ENCODE assay signal across 22 mouse cellular contexts in genomic region chr2:69574261-69574660, GRCm38 (mm10). TPM values are rescaled to one million over a fixed set of nuclear protein-coding genes. Genes with fewer than 3 reads are reported as not detected.
DNase-seq lines count a peak whose midpoint lies in the region; ATAC-seq lines count a peak whose summit lies in the region.
"Had no signal": no experiment of that assay in that cellular context is flagged by ENCODE, and none has a peak within 500 bp of the region (broad histone marks: within the 10 kb centered on the region; RNA-seq: fewer than 3 reads in every experiment).

No protein-coding gene starts in this region.

- H3K27ac ChIP-seq in midbrain, embryonic 11.5 days (ENCODE audit: low read depth, low read length) = no peak overlapping the region
- no peak overlapping the region for H3K27ac ChIP-seq in midbrain, embryonic 13.5 days
- H3K27ac ChIP-seq in macrophage = 0 out of 2 replicates have a peak overlapping the region, but pooled peaks have one; percentile 17
- H3K27ac ChIP-seq: embryonic facial prominence, embryonic 10.5 days; embryonic facial prominence, embryonic 12.5 days; forebrain, embryonic 13.5 days; forebrain, embryonic 15.5 days had no signal

- no peak overlapping the region for H3K4me3 ChIP-seq in midbrain, embryonic 11.5 days (ENCODE audit: low read depth, low read length)
- no peak overlapping the region for H3K4me3 ChIP-seq in midbrain, embryonic 13.5 days (replicated peaks)
- no peak overlapping the region for H3K4me3 ChIP-seq in macrophage (ENCODE audit: inconsistent target)
- H3K4me3 ChIP-seq: embryonic facial prominence, embryonic 10.5 days; embryonic facial prominence, embryonic 12.5 days; forebrain, embryonic 13.5 days; forebrain, embryonic 15.5 days had no signal

- WGBS in midbrain, embryonic 11.5 days = 91% methylated on average over 3 of the region's 3 CpGs
- 79% methylated on average over 3 of the region's 3 CpGs for WGBS in midbrain, embryonic 13.5 days
- 66% methylated on average over 2 of the region's 3 CpGs for WGBS in macrophage (ENCODE audit: missing documents)

- DNase-seq in midbrain, embryonic 11.5 days (ENCODE audit: low spot score, missing footprints) = peak; percentile 56
- peak; percentile 34 for DNase-seq in 416B (ENCODE audit: low read depth)
- no peak for DNase-seq in lung, postnatal 36 days
- no peak for DNase-seq in spleen, postnatal 10 days (ENCODE audit: low spot score in 2 of 2)
- DNase-seq: adrenal gland, adult 8-10 months; adrenal gland, postnatal 14 days; adrenal gland, postnatal 36 days; cerebellum, adult 11-12 months; cerebellum, adult 2 months; cerebellum, adult 9-10 months; cerebellum, postnatal 10 days; cerebellum, postnatal 25 days; forebrain, postnatal 0 days had no signal

- no peaks in the 10 kb centered on the region for H3K36me3 ChIP-seq in midbrain, embryonic 11.5 days (ENCODE audit: control insufficient read depth, insufficient read depth, low read length)
- H3K36me3 ChIP-seq in midbrain, embryonic 13.5 days = no peaks in the 10 kb centered on the region
- H3K36me3 ChIP-seq in macrophage (ENCODE audit: inconsistent target) = no peaks in the 10 kb centered on the region
- H3K36me3 ChIP-seq: embryonic facial prominence, embryonic 10.5 days; embryonic facial prominence, embryonic 12.5 days; forebrain, embryonic 15.5 days; G1E had no signal

- H3K4me2 ChIP-seq in midbrain, embryonic 11.5 days = no peak overlapping the region
- H3K4me2 ChIP-seq in midbrain, embryonic 13.5 days (replicated peaks) = no peak overlapping the region
- H3K4me2 ChIP-seq: embryonic facial prominence, embryonic 12.5 days; forebrain, embryonic 13.5 days; forebrain, embryonic 15.5 days had no signal

- no peaks in the 10 kb centered on the region for H3K9me3 ChIP-seq in midbrain, embryonic 11.5 days (ENCODE audit: control insufficient read depth, low read length)
- no peaks in the 10 kb centered on the region for H3K9me3 ChIP-seq in midbrain, embryonic 13.5 days
- H3K9me3 ChIP-seq: embryonic facial prominence, embryonic 10.5 days; embryonic facial prominence, embryonic 12.5 days; forebrain, embryonic 13.5 days; forebrain, embryonic 15.5 days; G1E had no signal

- peaks cover 8% of the 10 kb centered on the region; the same call in 1 of the 2 replicates for H3K4me1 ChIP-seq in midbrain, embryonic 11.5 days (ENCODE audit: control insufficient read depth, insufficient read depth, low read length)
- peaks cover 13% of the 10 kb centered on the region for H3K4me1 ChIP-seq in midbrain, embryonic 13.5 days (replicated peaks)
- H3K4me1 ChIP-seq: embryonic facial prominence, embryonic 10.5 days; embryonic facial prominence, embryonic 12.5 days; forebrain, embryonic 15.5 days had no signal

- ATAC-seq in midbrain, embryonic 11.5 days (ENCODE audit: low FRiP score) = no peak
- ATAC-seq in midbrain, embryonic 13.5 days = no peak
- ATAC-seq: activated CD4-positive, CD25-positive, alpha-beta regulatory T cell, adult 4 months; forebrain, embryonic 13.5 days; forebrain, embryonic 15.5 days; forebrain, postnatal 0 days; Patski had no signal

- no peaks in the 10 kb centered on the region for H3K27me3 ChIP-seq in midbrain, embryonic 11.5 days (ENCODE audit: control insufficient read depth, insufficient read depth, low read length)
- no peaks in the 10 kb centered on the region for H3K27me3 ChIP-seq in midbrain, embryonic 13.5 days
- H3K27me3 ChIP-seq: embryonic facial prominence, embryonic 12.5 days; forebrain, embryonic 13.5 days; forebrain, embryonic 15.5 days; Patski had no signal

- no peak overlapping the region for H3K9ac ChIP-seq in midbrain, embryonic 11.5 days (ENCODE audit: low read length)
- no peak overlapping the region for H3K9ac ChIP-seq in midbrain, embryonic 13.5 days (replicated peaks)
- H3K9ac ChIP-seq: embryonic facial prominence, embryonic 12.5 days; forebrain, embryonic 13.5 days; forebrain, embryonic 15.5 days; forebrain, postnatal 0 days had no signal

- no peaks in the 10 kb centered on the region for H3K79me2 ChIP-seq in macrophage (ENCODE audit: inconsistent target)

RNA-seq across cellular contexts. Expression of gene Lrp2, which starts 11.6 kb away (rescaled TPM):
- 5.0 and 5.6 TPM in 2 replicates for polyA plus RNA-seq in midbrain, embryonic 11.5 days (2014; fragmentation: Nextera tagmentation; extraction: Ambion mirVana)
- polyA plus RNA-seq in midbrain, embryonic 13.5 days (2015; fragmentation: Nextera tagmentation; extraction: Ambion mirVana) = 2.2 and 3.7 TPM in 2 replicates
- under 1 TPM in 1 of 26 experiments, not detected in 25; 0.09 TPM for total RNA-seq in macrophage (2018; cell fraction: chromatin; rRNA removed)
- under 1 TPM in 3 of 26 experiments, not detected in 23; under 0.01 TPM for total RNA-seq in macrophage (2018; cell fraction: cytosol; rRNA removed)
- total RNA-seq in macrophage (2018; cell fraction: nucleus; rRNA removed) = under 1 TPM in 1 of 26 experiments, not detected in 25; 0.10 TPM
- not detected in 3 replicates for polyA plus RNA-seq in macrophage (2018)
- polyA plus RNA-seq: G1E had no signal

Comparison
In these comparisons a context has a peak if more than half of its experiments do, and no peak if none do; other contexts are left out.
1. DNase-seq: peak in midbrain, embryonic 11.5 days (single experiment) and 416B (single experiment); none in lung, postnatal 36 days (single experiment) and spleen, postnatal 10 days (0 of 2).